Mouse (Mus musculus) limb, embryonic 13.5 days (tissue): ENCODE results near the gene Dnm3. TPM values are rescaled to one million over a fixed set of nuclear protein-coding genes. Genes with fewer than 3 reads are reported as not detected.
"Not testable (repeated sequence)": the region's sequence is repeated elsewhere in the genome, so short reads cannot be mapped to it uniquely, and the experiment has no call there.

Source experiments
- ATAC-seq: fragments of 200-750 bp; cut with Nextera tagmentation; 2 replicates; pipeline ENCODE4 v1.8.0; 2017; ENCODE audit warnings: low read depth, moderate number of reproducible peaks, moderate TSS enrichment; ENCODE audit not compliant: low FRiP score
- H3K27ac ChIP-seq: fragments of 300-500 bp; sonication (generic); 2 replicates; pipeline ENCODE4 v1.5.1; 2015; ENCODE audit warnings: inconsistent platforms, mild to moderate bottlenecking, moderate library complexity
- H3K27me3 ChIP-seq: fragments of 300-500 bp; sonication (generic); 2 replicates; pipeline ENCODE4 v1.6.1; 2015; ENCODE audit warnings: mild to moderate bottlenecking, inconsistent platforms
- H3K36me3 ChIP-seq: fragments of 300-500 bp; sonication (generic); 2 replicates; pipeline ENCODE4 v1.6.1; 2015; ENCODE audit warnings: inconsistent platforms, mild to moderate bottlenecking, moderate library complexity
- H3K4me1 ChIP-seq: fragments of 300-500 bp; sonication (generic); 2 replicates; pipeline ENCODE4 v1.6.1; 2015; ENCODE audit warnings: inconsistent platforms
- H3K4me2 ChIP-seq: fragments of 300-500 bp; sonication (generic); replicated peaks from 2 replicates; pipeline ENCODE4 v1.6.1; 2015; ENCODE audit warnings: inconsistent platforms, mild to moderate bottlenecking, moderate library complexity
- H3K4me3 ChIP-seq: fragments of 300-500 bp; sonication (generic); 2 replicates; pipeline ENCODE4 v1.5.1; 2015; ENCODE audit warnings: moderate library complexity, mild to moderate bottlenecking, inconsistent platforms
- H3K9ac ChIP-seq: fragments of 300-500 bp; sonication (generic); 2 replicates; pipeline ENCODE4 v1.6.1; 2015; ENCODE audit warnings: mild to moderate bottlenecking, inconsistent platforms
- H3K9me3 ChIP-seq: fragments of 300-500 bp; sonication (generic); 2 replicates; pipeline ENCODE4 v1.6.1; 2016; ENCODE audit warnings: inconsistent platforms
- WGBS: fragments of 180-500 bp; shearing (Covaris S2); methylation state at CpG from one replicate; pipeline ENCODE4 v1.1.7; 2015; 5-methylcytosine and 5-hydroxymethylcytosine counted together
- polyA plus RNA-seq: library from polyadenylated mRNA; unstranded; fragments of >200 nt; fragmentation: Nextera tagmentation; extraction: Ambion mirVana; gene quantifications from 2 replicates; pipeline ENCODE4 v1.2.1, GENCODE M21; 2015

The Dnm3 gene
- polyA plus RNA-seq, 1 experiment from 2014 or later, result 28.0 TPM

DNA sequence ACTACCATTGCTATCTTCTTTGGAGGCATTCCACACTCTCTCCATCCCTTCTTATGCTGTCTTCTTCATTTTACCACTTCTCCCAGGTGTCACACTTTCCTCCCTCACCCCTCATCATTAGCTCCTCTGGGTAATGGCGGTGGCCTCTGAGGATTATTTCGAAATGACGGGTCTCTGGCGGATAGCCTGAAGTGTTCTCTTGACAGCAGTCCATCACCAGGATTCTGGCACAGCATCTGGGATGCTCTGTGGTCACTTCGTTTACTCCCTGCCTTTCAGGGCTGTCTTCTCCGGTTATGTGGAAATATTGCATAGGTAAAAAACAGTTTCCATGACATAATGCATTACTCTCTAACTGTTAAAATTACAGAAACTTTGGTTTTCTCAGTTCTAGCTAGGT, 55.0 kb downstream of the Dnm3 start:
- Histone ChIP-seq H3K27ac (no peak overlapping the region), H3K4me2 (no peak overlapping the region), H3K4me1 (no peaks in the 10 kb centered on the region), H3K36me3 (no peaks in the 10 kb centered on the region), H3K9ac (no peak overlapping the region), H3K27me3 (peaks cover 3% of the 10 kb centered on the region; the same call in 1 of the 2 replicates), H3K4me3 (no peak overlapping the region), H3K9me3 (no peaks in the 10 kb centered on the region)
- no peak for ATAC-seq
- 82% methylated on average over 6 of the region's 6 CpGs for WGBS

DNA sequence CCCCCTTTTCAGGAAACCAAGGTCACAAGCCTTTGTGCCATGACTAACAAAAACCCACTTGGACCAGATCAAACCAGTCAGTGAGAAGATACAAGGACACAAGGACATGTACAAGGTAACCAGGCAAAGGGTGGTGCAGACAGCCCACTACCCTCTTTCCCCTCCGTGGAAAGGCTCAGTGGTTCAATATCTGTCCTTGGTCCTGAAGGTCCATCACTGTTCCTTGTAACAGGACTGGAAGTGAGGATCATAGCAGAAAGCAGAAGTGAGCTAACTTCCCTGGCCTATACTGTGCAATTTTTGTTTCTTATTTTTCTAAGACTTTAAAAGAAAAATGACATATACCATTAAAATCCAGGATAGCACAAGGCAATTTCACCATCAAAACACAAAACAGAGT, 64.0 kb downstream of the Dnm3 start:
- H3K9ac ChIP-seq, result no peak overlapping the region
- H3K27ac ChIP-seq, result no peak overlapping the region
- H3K36me3 ChIP-seq, result no peaks in the 10 kb centered on the region
- no peak overlapping the region for H3K4me3 ChIP-seq
- H3K4me1 ChIP-seq, result no peaks in the 10 kb centered on the region
- no peak for ATAC-seq
- no peaks in the 10 kb centered on the region for H3K27me3 ChIP-seq
- H3K9me3 ChIP-seq, result no peaks in the 10 kb centered on the region
- WGBS, result 8% methylated on average over 1 of the region's 1 CpGs
- no peak overlapping the region for H3K4me2 ChIP-seq

DNA sequence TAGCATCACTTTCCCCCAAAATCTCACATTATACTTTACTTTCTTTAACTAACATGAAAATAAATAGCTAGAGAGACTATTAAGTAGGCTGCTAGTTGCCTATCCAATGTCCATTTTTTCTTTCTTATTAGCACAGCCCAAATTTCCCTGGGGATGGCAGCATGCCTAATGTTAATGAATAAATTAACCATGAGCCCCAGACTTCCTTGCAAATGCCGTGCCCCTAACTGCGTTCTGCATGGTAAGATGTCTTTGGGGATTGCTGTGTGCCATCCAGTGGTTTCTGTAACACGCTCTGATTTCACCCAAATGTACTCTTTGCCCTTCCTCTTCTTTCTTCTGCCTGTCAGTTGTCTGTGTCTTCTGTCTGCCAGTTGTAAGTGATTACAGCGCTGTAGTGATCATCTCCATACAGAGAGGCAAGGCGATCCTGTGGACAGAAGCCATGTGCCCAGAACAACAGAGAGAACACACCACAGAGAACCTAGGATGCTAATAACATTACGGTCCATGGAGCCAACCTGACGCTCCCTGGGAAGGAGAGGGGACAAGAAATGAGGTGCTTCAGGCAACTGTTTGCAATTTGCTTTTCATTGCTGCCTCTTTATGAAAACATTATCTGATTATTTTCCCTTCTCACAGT, 64.9 kb downstream of the Dnm3 start:
- Histone ChIP-seq H3K27me3 (no peaks in the 10 kb centered on the region), H3K9me3 (no peaks in the 10 kb centered on the region), H3K9ac (no peak overlapping the region), H3K4me2 (no peak overlapping the region), H3K4me3 (no peak overlapping the region), H3K27ac (no peak overlapping the region), H3K4me1 (no peaks in the 10 kb centered on the region), H3K36me3 (no peaks in the 10 kb centered on the region)
- WGBS, result 80% methylated on average over 7 of the region's 7 CpGs
- ATAC-seq, result no peak

DNA sequence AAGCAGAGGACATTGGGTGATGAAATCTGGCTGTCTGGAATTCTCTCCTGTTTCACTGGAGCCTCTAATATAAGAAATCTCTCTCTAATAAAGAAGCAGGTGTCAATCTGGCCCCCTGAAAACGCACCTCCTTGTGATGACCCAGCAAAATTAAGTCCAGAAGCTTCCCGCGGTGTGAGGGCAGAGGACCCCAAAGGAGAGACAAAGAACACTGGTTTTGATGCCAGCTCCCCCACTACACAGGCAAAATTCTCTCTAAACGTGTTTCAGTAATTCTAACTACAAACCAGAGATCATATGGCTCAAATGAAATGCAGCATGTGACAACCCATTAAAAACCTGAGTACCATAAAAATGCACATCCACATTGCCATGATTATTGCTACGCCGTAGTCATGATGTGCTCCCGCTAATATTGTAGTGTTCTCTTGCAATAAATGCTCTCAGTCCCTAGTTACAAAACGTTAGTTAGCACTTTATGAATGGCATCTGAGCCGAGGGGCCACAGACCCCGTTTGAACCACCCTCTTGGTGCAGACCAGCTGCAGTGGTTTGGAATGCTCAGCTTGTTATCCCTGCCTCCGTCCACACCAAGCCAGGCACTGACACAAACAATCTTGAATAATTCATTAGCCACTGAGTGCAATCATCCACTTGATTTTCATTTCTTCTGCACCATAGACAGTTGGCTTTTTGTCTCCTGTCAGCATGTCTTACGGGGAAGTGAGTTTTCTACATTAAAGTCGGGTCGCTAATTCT, 67.4 kb downstream of the Dnm3 start:
- H3K9ac ChIP-seq, result no peak overlapping the region
- H3K4me1 ChIP-seq, result no peaks in the 10 kb centered on the region
- no peak overlapping the region for H3K4me2 ChIP-seq
- ATAC-seq, result no peak
- no peaks in the 10 kb centered on the region for H3K27me3 ChIP-seq
- H3K9me3 ChIP-seq, result no peaks in the 10 kb centered on the region
- no peaks in the 10 kb centered on the region for H3K36me3 ChIP-seq
- 65% methylated on average over 14 of the region's 14 CpGs for WGBS
- no peak overlapping the region for H3K27ac ChIP-seq
- H3K4me3 ChIP-seq, result no peak overlapping the region

- WGBS, result 68% methylated on average over 4 of the region's 4 CpGs
- no peak for ATAC-seq
- H3K4me1 ChIP-seq, result no peaks in the 10 kb centered on the region
These were observed 83.3 kb downstream of the Dnm3 start for GRCm38 (mm10) chr1:162394549-162394948.

GRCm38 (mm10) chr1:162388442-162389165, 89.2 kb downstream of the Dnm3 start:
- Histone ChIP-seq H3K27me3 (no peaks in the 10 kb centered on the region), H3K4me1 (no peaks in the 10 kb centered on the region), H3K27ac (no peak overlapping the region), H3K9me3 (no peaks in the 10 kb centered on the region), H3K4me2 (no peak overlapping the region), H3K36me3 (no peaks in the 10 kb centered on the region), H3K4me3 (no peak overlapping the region), H3K9ac (no peak overlapping the region)
- no peak for ATAC-seq
- WGBS, result 85% methylated on average over 5 of the region's 5 CpGs

More at GRCm38 (mm10) chr1:162394549-162394948, 83.3 kb downstream of the Dnm3 start:
- Histone ChIP-seq H3K4me3 (no peak overlapping the region), H3K36me3 (no peaks in the 10 kb centered on the region), H3K9ac (no peak overlapping the region), H3K4me2 (no peak overlapping the region), H3K27ac (no peak overlapping the region), H3K9me3 (no peaks in the 10 kb centered on the region), H3K27me3 (no peaks in the 10 kb centered on the region)

- not testable (repeated sequence) for H3K9ac ChIP-seq, H3K36me3 ChIP-seq, H3K27ac ChIP-seq, ATAC-seq, H3K4me2 ChIP-seq, H3K9me3 ChIP-seq, H3K4me1 ChIP-seq, H3K27me3 ChIP-seq, H3K4me3 ChIP-seq
- 89% methylated on average over 1 of the region's 1 CpGs for whole genome bisulfite sequencing
These were observed 104.8 kb downstream of the Dnm3 start for GRCm38 (mm10) chr1:162373068-162373467.

GRCm38 (mm10) chr1:162369726-162370125, 108.1 kb downstream of the Dnm3 start:
- H3K27ac ChIP-seq, result no peak overlapping the region
- no peaks in the 10 kb centered on the region for H3K9me3 ChIP-seq
- no peak overlapping the region for H3K4me3 ChIP-seq
- ATAC-seq, result no peak
- H3K4me2 ChIP-seq, result no peak overlapping the region
- no peaks in the 10 kb centered on the region for H3K4me1 ChIP-seq
- H3K27me3 ChIP-seq, result no peaks in the 10 kb centered on the region
- 67% methylated on average over 4 of the region's 4 CpGs for WGBS
- no peaks in the 10 kb centered on the region for H3K36me3 ChIP-seq
- H3K9ac ChIP-seq, result no peak overlapping the region

DNA sequence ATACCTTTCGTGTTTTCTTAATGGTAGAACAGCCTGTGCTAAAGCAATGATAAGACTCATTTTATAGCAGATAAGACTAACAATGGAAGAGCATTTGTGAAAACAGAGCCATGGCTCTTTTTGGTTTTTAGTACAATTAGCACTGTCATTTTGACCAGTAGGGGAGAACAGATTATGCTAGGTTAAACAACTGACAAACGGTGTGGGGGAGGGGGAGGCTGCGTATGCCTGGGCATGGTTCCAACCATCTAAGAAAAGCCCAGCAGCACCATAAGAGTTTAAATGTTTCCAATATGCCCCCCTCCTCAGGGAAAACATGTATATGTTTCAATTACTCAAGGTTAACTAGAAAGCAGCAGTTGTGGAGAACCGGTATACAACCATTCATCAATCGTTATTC, 115.9 kb downstream of the Dnm3 start:
- H3K4me2 ChIP-seq, result no peak overlapping the region
- H3K9me3 ChIP-seq, result no peaks in the 10 kb centered on the region
- ATAC-seq, result no peak
- 47% methylated on average over 5 of the region's 5 CpGs for WGBS
- H3K36me3 ChIP-seq, result no peaks in the 10 kb centered on the region
- H3K27ac ChIP-seq, result no peak overlapping the region
- no peaks in the 10 kb centered on the region for H3K27me3 ChIP-seq
- no peak overlapping the region for H3K9ac ChIP-seq
- H3K4me1 ChIP-seq, result peaks cover 38% of the 10 kb centered on the region
- H3K4me3 ChIP-seq, result no peak overlapping the region

DNA sequence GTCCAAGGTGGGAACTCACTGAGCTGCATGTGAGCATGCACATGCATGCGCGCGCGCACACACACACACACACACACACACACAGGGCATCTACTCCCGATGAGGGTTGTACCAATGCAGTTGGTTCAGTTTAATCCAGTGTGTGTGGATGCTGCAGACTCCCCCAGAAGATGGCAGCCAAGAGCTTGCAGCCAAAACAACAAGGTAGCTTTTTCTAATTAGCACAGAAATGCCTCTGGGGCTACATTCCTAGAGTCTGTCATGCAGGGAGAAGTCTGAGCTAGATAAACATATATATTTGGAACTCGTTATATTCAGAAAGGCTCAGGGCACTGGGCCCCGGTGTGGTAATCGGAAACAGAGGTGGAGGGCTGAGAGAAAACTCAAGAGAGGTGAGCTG, 118.6 kb downstream of the Dnm3 start:
- Histone ChIP-seq H3K27ac (peak overlapping the region; percentile 69), H3K4me2 (no peak overlapping the region), H3K36me3 (no peaks in the 10 kb centered on the region), H3K4me1 (peaks cover 38% of the 10 kb centered on the region), H3K4me3 (no peak overlapping the region), H3K27me3 (no peaks in the 10 kb centered on the region), H3K9me3 (no peaks in the 10 kb centered on the region), H3K9ac (no peak overlapping the region)
- WGBS, result 46% methylated on average over 8 of the region's 8 CpGs
- ATAC-seq, result peak; percentile 42; the same call in 1 of the 2 replicates

DNA sequence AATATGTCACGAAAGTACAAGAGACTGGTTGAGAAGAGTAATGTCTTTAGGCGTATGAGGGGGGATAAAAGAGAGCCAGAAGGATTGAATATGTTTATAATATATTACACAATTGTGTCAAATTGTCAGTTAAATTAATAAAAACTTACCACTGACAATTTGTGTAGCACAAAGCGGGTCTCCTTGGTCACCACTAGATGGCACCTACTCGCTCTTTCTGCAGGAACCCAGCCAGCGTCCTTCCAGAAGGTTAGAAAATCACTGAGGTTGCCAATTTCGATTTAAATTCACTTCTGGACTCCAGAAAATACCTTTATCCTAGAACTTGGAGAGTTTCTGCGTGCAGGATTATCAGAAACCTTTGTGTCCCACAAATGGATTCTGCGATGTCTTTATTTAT, 119.8 kb downstream of the Dnm3 start:
- Histone ChIP-seq H3K27ac (no peak overlapping the region), H3K4me2 (no peak overlapping the region), H3K9me3 (no peaks in the 10 kb centered on the region), H3K4me3 (no peak overlapping the region), H3K9ac (no peak overlapping the region), H3K4me1 (peaks cover 38% of the 10 kb centered on the region), H3K36me3 (no peaks in the 10 kb centered on the region), H3K27me3 (no peaks in the 10 kb centered on the region)
- 32% methylated on average over 8 of the region's 8 CpGs for WGBS
- ATAC-seq, result no peak

- H3K4me3 ChIP-seq, result no peak overlapping the region
- no peaks in the 10 kb centered on the region for H3K27me3 ChIP-seq
- WGBS, result 72% methylated on average over 5 of the region's 5 CpGs
- H3K9me3 ChIP-seq, result no peaks in the 10 kb centered on the region
- no peak overlapping the region for H3K9ac ChIP-seq
- H3K36me3 ChIP-seq, result no peaks in the 10 kb centered on the region
- no peak overlapping the region for H3K27ac ChIP-seq
- H3K4me1 ChIP-seq, result peaks cover 23% of the 10 kb centered on the region
- no peak for ATAC-seq
- no peak overlapping the region for H3K4me2 ChIP-seq
These were observed 121.4 kb downstream of the Dnm3 start for GRCm38 (mm10) chr1:162356481-162356880.
